Mouse (Mus musculus) embryonic facial prominence, embryonic 15.5 days (tissue): ENCODE results near the gene Adam22. TPM values are rescaled to one million over a fixed set of nuclear protein-coding genes. Genes with fewer than 3 reads are reported as not detected.
A peak's percentile ranks its signal among the peaks of the same experiment; 100 is the strongest.

Source experiments
- ATAC-seq: fragments of 200-750 bp; cut with Nextera tagmentation; 2 replicates; pipeline ENCODE4 v1.8.0; 2017; ENCODE audit warnings: low read depth, moderate TSS enrichment; ENCODE audit not compliant: insufficient number of reproducible peaks, low FRiP score, low TSS enrichment
- H3K27ac ChIP-seq: fragments of 300-500 bp; sonication (generic); replicated peaks from 2 replicates; pipeline ENCODE4 v1.5.1; 2015; ENCODE audit warnings: mild to moderate bottlenecking, inconsistent platforms
- H3K27me3 ChIP-seq: fragments of 300-500 bp; sonication (generic); 2 replicates; pipeline ENCODE4 v1.6.1; 2015; ENCODE audit warnings: inconsistent platforms
- H3K36me3 ChIP-seq: fragments of 300-500 bp; sonication (generic); 2 replicates; pipeline ENCODE4 v1.6.1; 2015; ENCODE audit warnings: mild to moderate bottlenecking, inconsistent platforms
- H3K4me1 ChIP-seq: fragments of 300-500 bp; sonication (generic); 2 replicates; pipeline ENCODE4 v1.6.1; 2015; ENCODE audit warnings: inconsistent platforms
- H3K4me2 ChIP-seq: fragments of 300-500 bp; sonication (generic); replicated peaks from 2 replicates; pipeline ENCODE4 v1.6.1; 2015; ENCODE audit warnings: mild to moderate bottlenecking, inconsistent platforms
- H3K4me3 ChIP-seq: fragments of 300-500 bp; sonication (generic); replicated peaks from 2 replicates; pipeline ENCODE4 v1.5.1; 2015; ENCODE audit warnings: mild to moderate bottlenecking, inconsistent platforms
- H3K9ac ChIP-seq: fragments of 300-500 bp; sonication (generic); 2 replicates; pipeline ENCODE4 v1.6.1; 2015; ENCODE audit warnings: inconsistent platforms
- H3K9me3 ChIP-seq: fragments of 300-500 bp; sonication (generic); replicated peaks from 2 replicates; pipeline ENCODE4 v1.6.1; 2016; ENCODE audit warnings: inconsistent platforms
- WGBS: fragments of 180-500 bp; shearing (Covaris S2); methylation state at CpG from one replicate; pipeline ENCODE4 v1.1.7; 2015; 5-methylcytosine and 5-hydroxymethylcytosine counted together
- polyA plus RNA-seq: library from polyadenylated mRNA; unstranded; fragments of >200 nt; fragmentation: Nextera tagmentation; extraction: Ambion mirVana; gene quantifications from 2 replicates; pipeline ENCODE4 v1.2.1, GENCODE M21; 2015

The Adam22 gene
- polyA plus RNA-seq, 1 experiment from 2014 or later, result 11.5 TPM

GRCm38 (mm10) chr5:8312324-8312723, 55.6 kb downstream of the Adam22 start:
- Histone ChIP-seq H3K4me1 (no peaks in the 10 kb centered on the region), H3K9me3 (no peaks in the 10 kb centered on the region), H3K4me2 (no peak overlapping the region), H3K4me3 (no peak overlapping the region), H3K9ac (no peak overlapping the region), H3K36me3 (no peaks in the 10 kb centered on the region), H3K27ac (no peak overlapping the region), H3K27me3 (no peaks in the 10 kb centered on the region)
- ATAC-seq, result no peak
- 89% methylated on average over 2 of the region's 2 CpGs for WGBS

- WGBS, result 38% methylated on average over 4 of the region's 4 CpGs
- no peak overlapping the region for H3K27ac ChIP-seq
- H3K4me3 ChIP-seq, result no peak overlapping the region
- H3K4me2 ChIP-seq, result no peak overlapping the region
- H3K36me3 ChIP-seq, result no peaks in the 10 kb centered on the region
- H3K27me3 ChIP-seq, result no peaks in the 10 kb centered on the region
- H3K9ac ChIP-seq, result no peak overlapping the region
- no peaks in the 10 kb centered on the region for H3K9me3 ChIP-seq
- no peak for ATAC-seq
- no peaks in the 10 kb centered on the region for H3K4me1 ChIP-seq
Measured at GRCm38 (mm10) chr5:8310907-8311306, 57.1 kb downstream of the Adam22 start.

DNA sequence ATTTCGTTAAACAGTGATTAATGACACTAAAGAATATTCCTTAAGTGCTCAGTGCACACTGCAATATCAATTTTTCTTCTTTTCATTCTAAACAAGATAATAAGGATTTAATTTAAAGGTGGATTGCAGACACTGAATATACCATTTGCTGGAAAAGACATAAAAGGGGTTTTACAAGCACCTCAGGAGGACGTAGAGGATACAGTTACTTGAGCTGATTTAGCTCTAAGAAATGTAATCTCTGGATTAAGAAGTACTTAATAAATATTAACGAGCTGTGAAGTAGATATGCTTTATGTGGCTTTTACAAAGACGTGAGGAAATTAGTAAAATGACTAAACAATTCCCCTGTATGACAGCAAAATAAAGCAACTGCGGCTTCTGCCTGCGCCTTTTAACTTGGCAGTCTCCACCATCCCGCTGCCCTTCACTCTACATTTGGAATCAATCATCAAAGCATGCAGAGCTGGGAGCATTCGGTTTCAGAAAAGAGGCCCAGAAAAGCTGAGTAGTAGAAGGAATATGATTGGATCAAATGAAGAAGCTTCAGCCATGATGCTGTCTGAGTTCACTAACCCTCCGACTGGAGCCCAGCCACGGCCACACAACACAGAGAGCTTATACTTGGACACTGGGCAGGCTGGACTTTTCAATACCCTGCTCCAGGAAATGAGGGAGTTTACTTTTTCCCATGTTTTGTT, 70.1 kb downstream of the Adam22 start:
- H3K27ac ChIP-seq, result peak overlapping the region; percentile 75
- no peaks in the 10 kb centered on the region for H3K9me3 ChIP-seq
- H3K4me1 ChIP-seq, result 0 out of 2 replicates have a peak, but pooled peaks cover 3% of the 10 kb centered on the region
- ATAC-seq, result peak; percentile 51; the same call in 1 of the 2 replicates
- no peak overlapping the region for H3K4me3 ChIP-seq
- H3K27me3 ChIP-seq, result no peaks in the 10 kb centered on the region
- H3K36me3 ChIP-seq, result no peaks in the 10 kb centered on the region
- WGBS, result 27% methylated on average over 10 of the region's 10 CpGs
- H3K9ac ChIP-seq, result no peak overlapping the region
- peak overlapping the region; percentile 27 for H3K4me2 ChIP-seq

DNA sequence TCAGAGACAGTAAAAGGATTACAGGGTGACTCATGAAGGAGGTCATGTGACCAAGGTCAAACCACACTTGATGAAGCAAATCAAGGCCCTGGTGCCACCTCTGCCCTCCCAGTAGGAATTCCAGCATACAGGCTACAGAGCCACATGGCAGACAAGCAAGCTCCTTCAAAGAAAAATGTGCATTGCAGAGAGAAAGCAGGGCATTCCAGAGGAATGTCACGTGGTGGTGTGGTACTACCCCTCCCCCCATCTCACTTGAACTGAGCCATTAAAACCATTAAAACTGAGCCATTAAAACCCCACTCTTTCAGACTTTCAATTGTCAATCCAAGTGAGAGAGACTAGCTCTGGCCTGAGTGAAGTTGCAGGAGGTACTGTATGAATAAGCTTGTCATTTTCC, 74.7 kb downstream of the Adam22 start:
- Histone ChIP-seq H3K36me3 (no peaks in the 10 kb centered on the region), H3K9ac (no peak overlapping the region), H3K4me1 (0 out of 2 replicates have a peak, but pooled peaks cover 3% of the 10 kb centered on the region), H3K27ac (no peak overlapping the region), H3K4me2 (no peak overlapping the region), H3K27me3 (no peaks in the 10 kb centered on the region), H3K9me3 (no peaks in the 10 kb centered on the region), H3K4me3 (no peak overlapping the region)
- no peak for ATAC-seq
- 7% methylated on average over 1 of the region's 1 CpGs for WGBS

- Histone ChIP-seq H3K4me2 (no peak overlapping the region), H3K4me1 (0 out of 2 replicates have a peak, but pooled peaks cover 3% of the 10 kb centered on the region), H3K4me3 (no peak overlapping the region), H3K27me3 (no peaks in the 10 kb centered on the region), H3K27ac (no peak overlapping the region), H3K9me3 (no peaks in the 10 kb centered on the region), H3K36me3 (no peaks in the 10 kb centered on the region), H3K9ac (no peak overlapping the region)
- no peak for ATAC-seq
- WGBS, result 89% methylated on average over 1 of the region's 1 CpGs
Measured at GRCm38 (mm10) chr5:8291496-8291895, 76.5 kb downstream of the Adam22 start.

- Histone ChIP-seq H3K4me3 (no peak overlapping the region), H3K9me3 (no peaks in the 10 kb centered on the region), H3K9ac (no peak overlapping the region), H3K36me3 (no peaks in the 10 kb centered on the region), H3K4me1 (0 out of 2 replicates have a peak, but pooled peaks cover 3% of the 10 kb centered on the region), H3K27ac (no peak overlapping the region), H3K27me3 (no peaks in the 10 kb centered on the region), H3K4me2 (no peak overlapping the region)
- 55% methylated on average over 6 of the region's 6 CpGs for WGBS
- ATAC-seq, result no peak
Measured at GRCm38 (mm10) chr5:8289678-8290614, 78.0 kb downstream of the Adam22 start.

DNA sequence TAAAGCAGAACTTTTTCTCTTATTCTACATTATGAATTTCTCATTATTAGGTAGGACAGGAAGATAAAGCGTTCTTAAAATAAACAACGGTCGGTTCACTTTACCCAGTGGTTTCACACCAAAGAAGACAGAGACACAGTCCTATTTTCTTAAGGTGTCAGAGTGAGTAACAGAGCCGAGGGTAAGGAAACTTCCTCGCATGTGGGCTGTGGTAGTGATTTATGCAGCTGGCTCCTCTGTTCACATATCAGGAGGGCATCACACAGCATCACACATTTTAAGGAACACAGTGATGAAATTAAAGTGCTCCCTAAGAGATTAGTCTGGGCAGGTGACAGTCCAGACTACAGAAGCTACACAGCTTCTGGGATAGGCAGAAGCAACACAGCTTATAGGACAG, 83.8 kb downstream of the Adam22 start:
- no peak for ATAC-seq

GRCm38 (mm10) chr5:8276141-8276540, 91.8 kb downstream of the Adam22 start:
- Histone ChIP-seq H3K9me3 (no peaks in the 10 kb centered on the region), H3K4me3 (no peak overlapping the region), H3K36me3 (no peaks in the 10 kb centered on the region), H3K27ac (no peak overlapping the region), H3K9ac (no peak overlapping the region), H3K4me1 (no peaks in the 10 kb centered on the region), H3K4me2 (no peak overlapping the region), H3K27me3 (no peaks in the 10 kb centered on the region)
- 62% methylated on average over 1 of the region's 1 CpGs for WGBS
- no peak for ATAC-seq

More for the DNA sequence above, 83.8 kb downstream of the Adam22 start:
- H3K27ac ChIP-seq, result no peak overlapping the region
- no peaks in the 10 kb centered on the region for H3K9me3 ChIP-seq
- no peaks in the 10 kb centered on the region for H3K27me3 ChIP-seq
- H3K4me1 ChIP-seq, result no peaks in the 10 kb centered on the region
- H3K4me3 ChIP-seq, result no peak overlapping the region
- no peak overlapping the region for H3K4me2 ChIP-seq
- H3K9ac ChIP-seq, result no peak overlapping the region
- H3K36me3 ChIP-seq, result no peaks in the 10 kb centered on the region
- 73% methylated on average over 5 of the region's 5 CpGs for WGBS

GRCm38 (mm10) chr5:8257366-8257765, 110.6 kb downstream of the Adam22 start:
- 97% methylated on average over 1 of the region's 1 CpGs for WGBS
- no peak for ATAC-seq
- H3K36me3 ChIP-seq, result no peaks in the 10 kb centered on the region
- H3K4me3 ChIP-seq, result no peak overlapping the region
- H3K9ac ChIP-seq, result no peak overlapping the region
- H3K9me3 ChIP-seq, result no peaks in the 10 kb centered on the region
- no peaks in the 10 kb centered on the region for H3K4me1 ChIP-seq
- no peak overlapping the region for H3K4me2 ChIP-seq
- no peaks in the 10 kb centered on the region for H3K27me3 ChIP-seq
- H3K27ac ChIP-seq, result no peak overlapping the region

DNA sequence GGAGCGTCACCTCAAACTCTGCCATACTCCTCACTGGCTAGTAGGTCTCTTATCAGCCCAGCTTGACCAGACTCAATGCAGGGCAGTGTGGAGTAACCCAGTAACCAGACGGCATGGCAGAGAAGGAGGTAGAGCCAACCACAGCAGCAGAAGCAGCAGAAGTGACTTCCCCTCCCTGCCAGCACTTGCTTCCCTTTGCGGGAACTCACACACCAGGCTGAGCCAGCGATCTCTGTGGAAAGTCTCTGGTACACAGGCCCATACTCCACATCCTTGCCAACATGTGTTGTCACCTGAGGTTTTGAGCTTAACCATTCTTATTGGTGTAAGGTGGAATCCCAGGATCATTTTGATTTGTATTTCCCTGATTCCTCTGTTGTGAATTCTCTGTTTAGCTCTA, 111.5 kb downstream of the Adam22 start:
- Histone ChIP-seq H3K27me3 (no peaks in the 10 kb centered on the region), H3K4me2 (no peak overlapping the region), H3K9ac (no peak overlapping the region), H3K9me3 (no peaks in the 10 kb centered on the region), H3K4me1 (no peaks in the 10 kb centered on the region), H3K27ac (no peak overlapping the region), H3K36me3 (no peaks in the 10 kb centered on the region), H3K4me3 (no peak overlapping the region)
- ATAC-seq, result no peak
- WGBS, result 91% methylated on average over 4 of the region's 4 CpGs

DNA sequence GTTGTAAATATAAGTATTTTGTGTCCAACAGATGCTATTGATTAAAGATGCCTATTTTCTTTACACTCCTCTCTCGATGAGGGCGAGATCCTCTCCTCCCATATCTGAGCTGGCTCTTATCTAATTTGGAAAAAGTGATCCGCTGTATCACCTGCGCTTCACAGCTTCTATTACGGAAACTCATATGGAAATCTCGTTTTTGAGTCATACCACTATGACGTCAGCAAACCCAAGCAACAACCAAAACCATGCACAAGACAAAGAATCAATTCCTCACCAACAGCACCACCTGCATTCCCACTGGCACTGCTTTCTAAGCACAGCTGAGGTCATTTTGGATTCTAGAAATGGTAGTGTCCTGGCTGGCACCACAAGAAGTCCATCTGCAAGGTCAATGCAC, 123.3 kb downstream of the Adam22 start:
- no peak overlapping the region for H3K9ac ChIP-seq
- no peaks in the 10 kb centered on the region for H3K36me3 ChIP-seq
- H3K4me3 ChIP-seq, result no peak overlapping the region
- H3K27me3 ChIP-seq, result no peaks in the 10 kb centered on the region
- ATAC-seq, result no peak
- H3K4me2 ChIP-seq, result no peak overlapping the region
- H3K27ac ChIP-seq, result no peak overlapping the region
- no peaks in the 10 kb centered on the region for H3K4me1 ChIP-seq
- no peaks in the 10 kb centered on the region for H3K9me3 ChIP-seq
- WGBS, result 90% methylated on average over 7 of the region's 7 CpGs
